Mouse (Mus musculus): ENCODE measurements around the gene Eps8l1. TPM values are rescaled to one million over a fixed set of nuclear protein-coding genes. Genes with fewer than 3 reads are reported as not detected.

The Eps8l1 gene
- polyA plus RNA-seq, 1 experiment from 2014 or later = 7.1 TPM

Small RNAs within 50 kb of the gene (microRNA-seq; reads per million reads assigned to microRNA genes)
- not detected for gene Gm24605

Other genes with a start within 250 kb of the Eps8l1 start
- gene Lilra5, start 222.9 kb upstream of the Eps8l1 start, polyA plus RNA-seq (2016; fragmentation: Nextera tagmentation; extraction: Ambion mirVana) = not detected in 2 replicates
- not detected in 2 replicates for gene Ncr1, start 123.0 kb upstream of the Eps8l1 start, polyA plus RNA-seq (2016; fragmentation: Nextera tagmentation; extraction: Ambion mirVana)
- gene Gp6, start 62.9 kb upstream of the Eps8l1 start, polyA plus RNA-seq (2016; fragmentation: Nextera tagmentation; extraction: Ambion mirVana) = 0.22 and 0.40 TPM in 2 replicates
- 29.2 and 30.1 TPM in 2 replicates for gene Rdh13, start 15.0 kb upstream of the Eps8l1 start, polyA plus RNA-seq (2016; fragmentation: Nextera tagmentation; extraction: Ambion mirVana)
- 65.8 and 72.0 TPM in 2 replicates for gene Ppp1r12c, start 41.0 kb downstream of the Eps8l1 start, polyA plus RNA-seq (2016; fragmentation: Nextera tagmentation; extraction: Ambion mirVana)
- gene Tnnt1, start 55.7 kb downstream of the Eps8l1 start, polyA plus RNA-seq (2016; fragmentation: Nextera tagmentation; extraction: Ambion mirVana) = 19.2 and 72.4 TPM in 2 replicates
- gene Tnni3, start 63.6 kb downstream of the Eps8l1 start, polyA plus RNA-seq (2016; fragmentation: Nextera tagmentation; extraction: Ambion mirVana) = 2.2 and 3.1 TPM in 2 replicates
- 2.5 and 3.6 TPM in 2 replicates for gene Dnaaf3, start 71.8 kb downstream of the Eps8l1 start, polyA plus RNA-seq (2016; fragmentation: Nextera tagmentation; extraction: Ambion mirVana)
- gene Syt5, start 86.9 kb downstream of the Eps8l1 start, polyA plus RNA-seq (2016; fragmentation: Nextera tagmentation; extraction: Ambion mirVana) = 32.9 and 33.2 TPM in 2 replicates
- 0.13 and 0.40 TPM in 2 replicates for gene Ptprh, start 143.4 kb downstream of the Eps8l1 start, polyA plus RNA-seq (2016; fragmentation: Nextera tagmentation; extraction: Ambion mirVana)
- 3.2 and 3.5 TPM in 2 replicates for gene Tmem86b, start 170.7 kb downstream of the Eps8l1 start, polyA plus RNA-seq (2016; fragmentation: Nextera tagmentation; extraction: Ambion mirVana)
- gene Ppp6r1, start 198.3 kb downstream of the Eps8l1 start, polyA plus RNA-seq (2016; fragmentation: Nextera tagmentation; extraction: Ambion mirVana) = 15.0 and 17.1 TPM in 2 replicates
- 108 and 110 TPM in 2 replicates for gene Hspbp1, start 224.4 kb downstream of the Eps8l1 start, polyA plus RNA-seq (2016; fragmentation: Nextera tagmentation; extraction: Ambion mirVana)
- gene Brsk1, start 229.9 kb downstream of the Eps8l1 start, polyA plus RNA-seq (2016; fragmentation: Nextera tagmentation; extraction: Ambion mirVana) = 5.8 and 5.9 TPM in 2 replicates

Data from hindbrain, embryonic 12.5 days (tissue).